Mouse (Mus musculus): ENCODE data around the gene Prnd.

- no peak for TF ChIP-seq ZC3H11A (IDR thresholded peaks at IDR 0.05; ENCODE audit: borderline replicate concordance, low read depth, low read length)
- TF ChIP-seq MAFK (IDR thresholded peaks at IDR 0.05; ENCODE audit: insufficient read depth, low read depth, low read length): no peak
Measured at GRCm38 (mm10) chr2:131952961-131953538, 2.4 kb downstream of the Prnd start.
